Mouse (Mus musculus) MN1 (cell line): ENCODE measurements around the gene Spats2l.

Experiments used
- DNase-seq: peaks from one replicate; pipeline ENCODE4 v3.0.0-alpha.2; 2016; ENCODE audit warnings: low spot score

The Spats2l gene

GRCm38 (mm10) chr1:57969327-57970271 lies 195.6 kb downstream of the Spats2l start:
- peak; percentile 92 for DNase-seq

DNA sequence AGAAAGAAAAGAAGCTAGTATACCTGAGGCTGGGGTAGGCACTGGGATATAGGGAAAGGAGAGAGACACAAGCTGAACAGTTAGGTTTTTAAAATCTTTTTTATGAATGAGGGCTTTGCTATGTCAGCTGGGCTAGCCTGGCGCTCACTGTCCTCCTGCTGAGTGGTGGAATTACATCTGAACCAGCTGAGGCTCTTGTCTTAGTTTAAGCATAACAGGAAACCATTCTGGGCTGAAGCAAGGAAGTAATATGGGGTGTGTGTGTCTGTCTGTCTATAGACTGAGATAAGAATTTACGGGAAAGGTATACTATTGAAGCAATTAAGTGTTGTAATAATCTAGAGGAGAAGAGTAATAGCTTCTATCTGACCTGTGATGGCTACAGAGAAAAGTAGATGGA lies 197.6 kb downstream of the Spats2l start:
- DNase-seq, result no peak

GRCm38 (mm10) chr1:57976860-57977259 lies 202.9 kb downstream of the Spats2l start:
- DNase-seq, result no peak

- no peak for DNase-seq
These were observed 215.2 kb downstream of the Spats2l start for GRCm38 (mm10) chr1:57989052-57989600.

DNA sequence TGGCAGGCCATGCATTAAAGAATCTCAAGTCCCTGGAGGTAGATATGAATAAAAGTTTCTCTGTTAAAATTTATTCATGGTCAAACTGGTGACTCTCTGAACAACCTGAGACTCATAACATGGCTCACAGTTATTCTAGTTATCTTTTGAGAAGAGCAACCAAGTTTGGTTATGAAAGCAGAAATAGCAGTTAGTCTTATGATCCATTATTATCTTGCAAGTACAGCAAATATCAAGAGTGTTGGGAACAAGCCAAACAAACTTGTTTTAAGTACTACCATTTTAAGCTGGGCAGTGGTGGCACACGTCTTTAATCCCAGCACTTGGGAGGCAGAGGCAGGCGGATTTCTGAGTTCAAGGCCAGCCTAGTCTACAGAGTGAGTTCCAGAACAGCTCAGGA lies 217.3 kb downstream of the Spats2l start:
- no peak for DNase-seq

GRCm38 (mm10) chr1:57995432-57996132 lies 221.6 kb downstream of the Spats2l start, which contains the start of gene Sgo2a:
TSS of gene Sgo2a (plus strand) at chr1:57995971.
- peak; percentile 94 for DNase-seq

DNA sequence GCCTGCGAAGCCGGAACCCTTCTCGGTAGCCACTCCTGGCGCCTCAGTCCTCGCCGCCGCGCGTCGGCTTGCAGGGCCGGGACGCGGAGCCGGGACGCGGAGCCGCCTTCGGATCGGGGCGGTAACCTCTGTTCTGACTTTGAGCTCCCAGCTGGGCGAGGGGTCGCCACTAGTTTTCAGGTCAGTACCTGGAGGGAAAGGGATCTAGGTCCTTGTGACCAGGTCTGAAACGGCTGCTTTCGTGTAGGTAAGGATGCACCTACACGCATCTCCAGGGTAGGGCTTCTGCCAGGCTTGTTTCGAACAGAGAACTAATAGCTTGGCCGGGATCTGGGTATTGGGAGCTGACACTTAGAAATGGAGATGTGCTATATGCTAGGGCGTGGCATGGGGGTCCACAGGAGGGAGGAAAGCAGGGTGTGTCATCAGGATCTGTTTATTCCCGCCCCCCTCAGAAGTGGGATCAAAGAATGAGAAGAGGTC lies 222.2 kb downstream of the Spats2l start:
- DNase-seq, result peak; percentile 11
